Mouse (Mus musculus) stomach, embryonic 16.5 days (tissue): Measurements from ENCODE around the gene Gal. TPM values are rescaled to one million over a fixed set of nuclear protein-coding genes. Genes with fewer than 3 reads are reported as not detected.

Experiments used
- ATAC-seq: fragments of 200-750 bp; cut with Nextera tagmentation; 2 replicates; pipeline ENCODE4 v1.8.0; 2017; ENCODE audit warnings: moderate number of reproducible peaks, moderate TSS enrichment; ENCODE audit not compliant: insufficient read depth, low FRiP score
- H3K27ac ChIP-seq: fragments of 300-500 bp; sonication (generic); 2 replicates; pipeline ENCODE4 v1.5.1; 2014; ENCODE audit warnings: low read length
- H3K27me3 ChIP-seq: fragments of 300-500 bp; sonication (generic); 2 replicates; pipeline ENCODE4 v1.6.1; 2014; ENCODE audit warnings: low read length, control low read depth, mixed read lengths; ENCODE audit not compliant: control insufficient read depth, insufficient read depth
- H3K36me3 ChIP-seq: fragments of 300-500 bp; sonication (generic); 2 replicates; pipeline ENCODE4 v1.6.1; 2014; ENCODE audit warnings: low read length; ENCODE audit not compliant: control insufficient read depth, insufficient read depth
- H3K4me1 ChIP-seq: fragments of 300-500 bp; sonication (generic); 2 replicates; pipeline ENCODE4 v1.6.1; 2014; ENCODE audit warnings: low read length, control low read depth, mixed read lengths; ENCODE audit not compliant: control insufficient read depth, insufficient read depth
- H3K4me2 ChIP-seq: fragments of 300-500 bp; sonication (generic); 2 replicates; pipeline ENCODE4 v1.6.1; 2014; ENCODE audit warnings: low read depth, low read length, mixed read lengths
- H3K4me3 ChIP-seq: fragments of 300-500 bp; sonication (generic); replicated peaks from 2 replicates; pipeline ENCODE4 v1.5.1; 2014; ENCODE audit warnings: mild to moderate bottlenecking, low read length
- H3K9ac ChIP-seq: fragments of 300-500 bp; sonication (generic); 2 replicates; pipeline ENCODE4 v1.6.1; 2014; ENCODE audit warnings: low read length
- H3K9me3 ChIP-seq: fragments of 300-500 bp; sonication (generic); replicated peaks from 2 replicates; pipeline ENCODE4 v1.6.1; 2016; ENCODE audit warnings: low read length, control low read depth; ENCODE audit not compliant: control insufficient read depth
- WGBS: fragments of 180-500 bp; shearing (Covaris S2); extraction: QIAGEN DNeasy Blood & Tissue Kit; methylation state at CpG from one replicate; pipeline ENCODE4 v1.1.7; 2014; 5-methylcytosine and 5-hydroxymethylcytosine counted together
- polyA plus RNA-seq: library from polyadenylated mRNA; unstranded; fragments of >200 nt; fragmentation: Nextera tagmentation; extraction: Ambion mirVana; gene quantifications from 2 replicates; pipeline ENCODE4 v1.2.1, GENCODE M21; 2015

Gal gene
- polyA plus RNA-seq, 1 experiment from 2014 or later: 9.9 TPM

DNA sequence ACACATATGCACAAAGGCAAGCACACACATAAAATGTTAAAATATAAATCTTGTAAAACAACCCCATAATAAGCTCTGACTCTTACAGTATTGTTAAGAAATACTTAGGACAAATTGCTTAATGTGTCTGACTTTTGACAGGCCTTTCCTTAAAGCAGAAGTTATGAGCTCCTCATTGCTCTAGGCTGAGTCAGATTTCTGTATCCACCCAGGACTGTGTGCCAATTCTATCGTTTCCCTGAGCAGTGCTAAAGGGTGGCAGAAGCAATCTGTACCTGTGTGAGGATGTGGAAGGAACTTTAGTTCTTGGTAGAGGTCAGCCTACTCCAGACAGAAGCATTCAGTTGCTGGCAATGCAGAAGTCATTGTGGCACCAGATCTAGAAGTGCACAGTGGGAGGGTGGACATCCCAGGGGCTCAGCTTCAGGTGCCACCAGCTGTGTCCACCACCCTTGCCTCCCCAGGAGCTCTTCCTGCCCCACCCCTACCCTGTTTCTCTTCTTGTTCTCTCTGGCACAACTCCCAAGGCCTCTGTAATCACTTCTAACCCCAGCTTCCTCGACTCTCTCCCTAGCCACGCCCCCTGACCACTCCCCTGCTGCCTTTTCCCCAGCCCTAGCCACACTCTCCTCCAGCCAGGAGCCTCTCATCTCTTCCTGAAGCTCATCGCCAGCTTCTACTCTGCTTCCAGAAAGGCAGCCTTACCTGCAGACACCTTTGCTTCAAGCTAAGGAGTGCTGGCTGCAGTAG, 37.2 kb downstream of the Gal start:
- Histone ChIP-seq H3K9ac (no peak overlapping the region), H3K4me2 (no peak overlapping the region), H3K9me3 (no peaks in the 10 kb centered on the region), H3K4me3 (no peak overlapping the region), H3K27me3 (no peaks in the 10 kb centered on the region), H3K4me1 (no peaks in the 10 kb centered on the region), H3K36me3 (peaks cover 21% of the 10 kb centered on the region), H3K27ac (peak overlapping the region; percentile 64; the same call in 1 of the 2 replicates)
- ATAC-seq: peak; percentile 63; the same call in 1 of the 2 replicates
- WGBS: 29% methylated on average over 4 of the region's 4 CpGs

DNA sequence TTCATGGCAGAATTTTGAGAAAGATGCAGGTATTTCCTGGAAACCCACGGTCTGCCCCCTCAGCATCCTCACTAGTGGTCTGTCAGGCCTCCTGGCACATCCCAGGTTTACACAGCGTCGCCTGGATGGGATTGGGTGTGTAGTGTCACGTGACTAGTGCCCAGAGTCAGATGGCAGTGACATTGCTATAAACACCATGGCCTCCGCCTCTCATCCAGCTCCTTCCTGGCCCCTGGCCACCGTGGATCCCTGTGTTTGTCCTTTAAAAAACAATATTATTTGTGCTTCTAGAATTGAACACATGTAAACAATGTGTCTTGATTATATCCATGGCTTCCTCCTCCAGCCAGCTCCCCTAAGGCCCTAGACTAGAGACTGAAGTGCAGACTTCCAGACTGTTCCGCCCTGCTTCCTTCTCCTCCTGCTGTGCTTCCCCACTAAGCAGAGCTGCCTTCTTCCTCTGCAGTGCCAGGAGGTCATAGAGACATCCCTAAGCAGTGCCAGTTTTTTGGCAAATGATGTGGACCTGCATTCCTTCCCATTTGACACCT, 38.3 kb downstream of the Gal start:
- 55% methylated on average over 7 of the region's 7 CpGs for WGBS

DNA sequence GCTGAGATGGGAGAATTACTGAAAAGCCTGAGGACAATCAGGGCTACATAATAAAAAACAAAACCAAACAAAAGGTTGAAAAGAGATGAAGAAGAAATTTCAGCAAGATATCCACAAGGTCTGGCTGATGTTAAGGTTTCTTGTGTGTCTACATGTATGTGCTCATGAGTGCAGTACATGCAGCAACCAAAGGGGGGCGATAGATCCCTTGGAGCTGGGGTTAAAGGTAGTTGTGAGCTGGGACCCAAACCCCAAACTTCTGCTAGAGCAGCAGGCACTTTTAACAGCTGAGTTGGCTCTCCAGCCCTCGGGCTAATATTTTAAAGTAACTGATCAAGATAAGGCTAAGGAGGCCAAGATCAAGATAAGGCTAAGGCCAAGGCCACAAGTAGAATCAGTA, 40.3 kb downstream of the Gal start:
- no peak overlapping the region for H3K27ac ChIP-seq
- no peak overlapping the region for H3K4me2 ChIP-seq
- peaks cover 16% of the 10 kb centered on the region for H3K36me3 ChIP-seq
- H3K9me3 ChIP-seq: no peaks in the 10 kb centered on the region
- no peak overlapping the region for H3K4me3 ChIP-seq
- 54% methylated on average over 2 of the region's 2 CpGs for WGBS
- H3K27me3 ChIP-seq: no peaks in the 10 kb centered on the region
- no peaks in the 10 kb centered on the region for H3K4me1 ChIP-seq
- H3K9ac ChIP-seq: no peak overlapping the region
- no peak for ATAC-seq

More for the DNA sequence above, 38.3 kb downstream of the Gal start:
- no peak overlapping the region for H3K27ac ChIP-seq
- no peak overlapping the region for H3K9ac ChIP-seq
- no peaks in the 10 kb centered on the region for H3K9me3 ChIP-seq
- H3K4me2 ChIP-seq: no peak overlapping the region
- no peaks in the 10 kb centered on the region for H3K4me1 ChIP-seq
- peaks cover 21% of the 10 kb centered on the region for H3K36me3 ChIP-seq
- no peak for ATAC-seq
- no peak overlapping the region for H3K4me3 ChIP-seq
- no peaks in the 10 kb centered on the region for H3K27me3 ChIP-seq

DNA sequence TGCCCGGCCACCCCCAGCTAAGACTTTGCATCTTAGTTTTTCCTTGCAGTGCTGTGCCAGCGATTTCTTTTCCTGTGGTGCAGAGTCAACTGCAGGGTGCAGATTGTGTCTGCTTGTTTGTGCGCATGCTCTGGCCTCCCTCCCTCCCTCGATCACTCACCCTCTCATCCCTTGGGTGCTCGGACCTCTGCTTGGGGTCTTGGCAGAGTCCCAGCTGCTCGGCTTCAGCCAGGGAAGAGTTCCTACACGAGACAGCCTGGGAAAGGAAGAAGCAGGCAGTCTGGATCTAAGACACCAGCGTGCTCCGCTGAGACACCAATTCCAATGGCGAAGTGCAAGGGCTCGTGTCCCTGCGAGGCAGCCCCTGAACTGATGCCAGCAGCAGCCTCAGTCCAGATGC, 41.0 kb downstream of the Gal start:
- Histone ChIP-seq H3K4me3 (no peak overlapping the region), H3K36me3 (peaks cover 14% of the 10 kb centered on the region), H3K4me1 (no peaks in the 10 kb centered on the region), H3K27ac (no peak overlapping the region), H3K27me3 (no peaks in the 10 kb centered on the region), H3K9me3 (no peaks in the 10 kb centered on the region), H3K4me2 (no peak overlapping the region), H3K9ac (no peak overlapping the region)
- WGBS: 60% methylated on average over 12 of the region's 12 CpGs
- ATAC-seq: no peak

DNA sequence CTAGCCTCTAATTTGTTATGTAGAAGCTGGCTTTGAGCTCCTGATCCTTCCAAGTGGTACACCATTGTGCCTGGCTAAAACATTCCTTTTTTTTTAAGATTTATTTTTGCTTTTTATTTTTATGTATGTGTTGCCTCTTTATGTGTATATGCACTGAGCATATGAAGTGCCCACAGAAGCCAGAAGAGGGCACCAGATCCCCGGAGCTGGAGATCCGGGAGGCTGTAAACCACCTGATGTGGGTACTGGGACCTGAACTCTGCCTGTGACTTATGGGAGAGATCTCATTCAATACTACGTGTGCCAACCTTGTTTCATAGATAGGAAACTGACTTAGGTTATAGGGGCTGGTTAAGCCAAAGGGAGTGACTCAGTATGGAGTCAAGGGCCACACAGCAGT, 46.1 kb downstream of the Gal start:
- Histone ChIP-seq H3K27ac (no peak overlapping the region), H3K9me3 (no peaks in the 10 kb centered on the region), H3K27me3 (no peaks in the 10 kb centered on the region), H3K4me2 (no peak overlapping the region), H3K9ac (no peak overlapping the region), H3K36me3 (peaks cover 22% of the 10 kb centered on the region), H3K4me1 (no peaks in the 10 kb centered on the region), H3K4me3 (no peak overlapping the region)
- no peak for ATAC-seq
- 92% methylated on average over 3 of the region's 3 CpGs for WGBS

DNA sequence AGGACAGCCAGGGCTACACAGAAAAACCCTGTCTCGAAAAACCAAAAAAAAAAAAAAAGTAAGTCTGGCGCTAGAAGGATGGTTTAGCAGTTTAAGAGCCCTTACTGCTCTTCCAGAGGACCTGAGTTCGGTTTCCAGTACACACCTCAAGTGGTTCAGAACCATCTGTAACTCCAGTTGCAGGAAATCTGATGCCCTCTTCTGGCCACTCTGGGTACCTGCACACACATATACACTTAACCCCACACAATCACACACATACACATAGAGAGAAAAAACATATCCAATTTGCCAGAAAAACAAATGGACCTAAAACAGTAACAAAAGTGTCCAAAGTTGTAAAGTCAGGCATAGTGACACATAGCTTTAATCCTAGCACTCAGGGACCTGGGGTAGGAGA, 49.3 kb downstream of the Gal start:
- H3K27ac ChIP-seq: no peak overlapping the region
- H3K9me3 ChIP-seq: no peaks in the 10 kb centered on the region
- H3K9ac ChIP-seq: no peak overlapping the region
- no peak overlapping the region for H3K4me2 ChIP-seq
- H3K4me3 ChIP-seq: no peak overlapping the region
- H3K4me1 ChIP-seq: no peaks in the 10 kb centered on the region
- H3K36me3 ChIP-seq: peaks cover 22% of the 10 kb centered on the region
- no peaks in the 10 kb centered on the region for H3K27me3 ChIP-seq
- ATAC-seq: no peak
- 97% methylated on average over 3 of the region's 3 CpGs for WGBS

DNA sequence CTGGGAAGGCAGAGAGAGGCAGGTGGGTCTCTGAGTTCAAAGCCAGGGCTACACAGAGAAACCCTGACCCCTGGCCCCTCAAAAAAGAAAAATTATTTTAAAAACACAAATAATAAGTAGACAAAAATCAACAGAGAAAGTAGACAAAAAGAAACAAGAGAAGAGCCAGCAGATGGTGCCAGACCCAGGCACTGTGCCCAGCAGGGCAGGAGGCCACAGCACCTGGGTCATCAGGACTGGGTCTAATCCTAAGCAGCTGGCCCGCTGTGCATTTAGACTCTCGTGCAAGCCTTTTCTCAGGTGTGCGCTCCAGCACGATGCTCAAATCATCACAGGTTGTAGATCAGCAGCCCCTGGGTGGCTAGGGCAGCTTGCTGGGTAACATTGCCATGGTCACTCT, 50.8 kb downstream of the Gal start:
- H3K4me3 ChIP-seq: no peak overlapping the region
- 85% methylated on average over 4 of the region's 4 CpGs for WGBS
- H3K9ac ChIP-seq: no peak overlapping the region
- peaks cover 25% of the 10 kb centered on the region for H3K36me3 ChIP-seq
- ATAC-seq: no peak
- no peak overlapping the region for H3K4me2 ChIP-seq
- H3K27ac ChIP-seq: no peak overlapping the region
- no peaks in the 10 kb centered on the region for H3K9me3 ChIP-seq
- no peaks in the 10 kb centered on the region for H3K4me1 ChIP-seq
- no peaks in the 10 kb centered on the region for H3K27me3 ChIP-seq

Other genes with a start within 250 kb of the Gal start
- gene Mrpl21, start 131.6 kb downstream of the Gal start, polyA plus RNA-seq: 102 and 104 TPM in 2 replicates
- gene Ighmbp2, start 131.5 kb downstream of the Gal start, polyA plus RNA-seq: 8.2 and 8.9 TPM in 2 replicates
- 30.8 and 32.7 TPM in 2 replicates for gene Cpt1a, start 92.2 kb downstream of the Gal start, polyA plus RNA-seq
- 0.27 and 0.32 TPM in 2 replicates for gene Tesmin, start 25.7 kb downstream of the Gal start, polyA plus RNA-seq
- gene Ppp6r3, start 161.2 kb upstream of the Gal start, polyA plus RNA-seq: 53.0 and 54.0 TPM in 2 replicates